Mouse (Mus musculus) retina, postnatal 7 days (tissue): ENCODE results near the gene Pik3r1.
A peak's percentile ranks its signal among the peaks of the same experiment; 100 is the strongest.

Source experiments
- DNase-seq: peaks from one replicate; pipeline ENCODE4 v3.0.0-alpha.2; 2012; ENCODE audit warnings: low read depth, low spot score

Pik3r1 gene

GRCm38 (mm10) chr13:101767809-101768629 is at the start of gene Pik3r1:
Pik3r1 (minus strand) TSS chr13:101768217.
- DNase-seq, result peak; percentile 92

- no peak for DNase-seq
These were observed 45.4 kb upstream of the Pik3r1 start for GRCm38 (mm10) chr13:101813267-101813900.

GRCm38 (mm10) chr13:101812341-101812740 is 44.3 kb upstream of the Pik3r1 start:
- DNase-seq, result no peak

GRCm38 (mm10) chr13:101811882-101812281 is 43.9 kb upstream of the Pik3r1 start:
- DNase-seq, result no peak

GRCm38 (mm10) chr13:101810667-101811066 is 42.6 kb upstream of the Pik3r1 start:
- no peak for DNase-seq

- DNase-seq, result no peak
These were observed 41.8 kb upstream of the Pik3r1 start for GRCm38 (mm10) chr13:101809796-101810195.

GRCm38 (mm10) chr13:101805559-101806091 is 37.6 kb upstream of the Pik3r1 start:
- no peak for DNase-seq

GRCm38 (mm10) chr13:101801372-101802186 is 33.6 kb upstream of the Pik3r1 start:
- DNase-seq, result peak; percentile 42

- DNase-seq, result no peak
These were observed 32.9 kb upstream of the Pik3r1 start for GRCm38 (mm10) chr13:101800833-101801371.

- no peak for DNase-seq
These were observed 32.1 kb upstream of the Pik3r1 start for GRCm38 (mm10) chr13:101800021-101800596.

DNA sequence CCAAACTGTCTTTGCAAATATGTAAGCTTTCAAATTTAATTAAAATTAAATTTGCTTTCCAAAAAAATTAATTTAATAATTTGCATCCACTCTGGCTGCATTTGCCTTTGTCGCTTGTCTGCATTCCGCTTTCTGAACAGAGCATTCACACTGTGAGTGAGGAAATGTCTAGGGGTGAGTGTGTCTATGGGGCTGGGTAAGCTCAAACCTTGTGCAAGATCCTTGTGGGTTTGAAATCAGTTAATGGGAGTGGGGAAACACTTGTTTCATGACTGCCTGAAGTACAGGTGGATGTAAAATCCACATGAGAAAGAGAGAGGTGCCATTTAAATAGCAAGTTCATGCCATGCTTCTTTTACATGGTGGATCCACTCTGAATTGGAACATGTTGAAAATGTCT is 31.3 kb upstream of the Pik3r1 start:
- DNase-seq, result no peak

DNA sequence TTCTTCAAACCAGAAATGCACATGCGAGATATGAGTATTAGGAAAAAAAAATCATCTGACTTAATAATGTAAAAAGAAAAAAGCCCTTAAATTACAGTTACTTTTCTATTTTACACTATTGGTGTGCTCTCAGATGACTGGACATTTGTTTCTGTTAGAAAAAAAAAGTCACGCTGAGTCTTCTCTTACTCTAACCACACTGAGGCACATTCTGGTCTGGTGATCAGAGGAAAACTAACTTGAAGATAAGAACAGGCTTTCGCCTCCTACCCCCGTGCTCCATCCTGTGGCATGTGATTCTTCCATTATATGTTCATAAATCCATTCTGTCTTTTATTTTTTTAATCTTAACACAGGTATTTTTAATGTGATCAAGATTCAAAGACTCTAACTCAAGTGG is 30.5 kb upstream of the Pik3r1 start:
- no peak for DNase-seq

GRCm38 (mm10) chr13:101796983-101797382 is 29.0 kb upstream of the Pik3r1 start:
- no peak for DNase-seq

DNA sequence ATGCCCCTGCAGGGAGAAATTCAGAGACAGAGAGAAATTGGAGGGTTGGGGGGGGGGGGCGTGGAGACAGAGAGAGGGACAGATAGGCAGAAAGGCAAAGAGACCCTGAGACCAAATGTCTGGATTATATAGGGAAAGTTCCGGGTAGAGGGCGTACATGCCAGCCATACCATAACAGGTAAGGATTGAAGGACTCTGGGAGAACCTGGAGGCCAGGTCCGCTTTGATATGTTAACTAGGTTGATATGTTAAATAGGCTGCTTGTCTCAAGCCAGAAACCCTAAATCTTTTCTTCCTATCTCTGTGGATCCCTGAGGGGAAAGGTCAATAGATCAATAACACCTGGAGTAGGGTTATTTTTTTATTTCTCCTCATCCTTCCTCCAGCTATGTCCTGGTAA is 17.7 kb upstream of the Pik3r1 start:
- no peak for DNase-seq

DNA sequence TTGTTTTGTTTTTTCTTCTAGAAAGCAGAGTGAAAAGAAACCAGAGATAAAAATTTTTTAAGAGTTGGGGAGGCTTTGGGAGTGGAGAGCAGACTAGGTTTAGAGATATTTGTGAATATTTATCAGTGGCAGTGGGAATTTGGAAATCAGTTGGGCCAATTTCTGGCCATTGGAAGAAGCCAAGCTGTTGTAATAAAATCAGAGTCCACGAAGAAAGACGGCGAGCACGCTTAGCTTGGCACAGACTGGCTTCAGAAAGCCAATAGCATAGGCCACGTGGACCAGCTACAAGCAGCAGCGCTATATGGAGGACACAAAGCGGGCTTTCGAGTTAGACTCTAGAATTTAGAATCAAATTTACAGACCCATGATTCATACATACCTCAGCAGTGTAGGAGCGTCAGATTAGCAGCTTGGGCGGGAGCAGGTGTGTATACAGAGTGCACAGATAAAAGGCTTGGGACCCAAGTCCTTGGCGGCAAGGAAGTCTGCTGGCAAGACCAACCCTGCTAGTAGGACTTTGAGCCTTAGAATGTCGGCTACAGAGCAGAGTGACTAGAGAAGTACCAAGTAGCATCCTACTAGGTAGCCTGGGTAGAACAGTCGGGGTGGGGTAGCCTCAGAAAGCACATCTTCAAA is 16.8 kb upstream of the Pik3r1 start:
- DNase-seq, result no peak

DNA sequence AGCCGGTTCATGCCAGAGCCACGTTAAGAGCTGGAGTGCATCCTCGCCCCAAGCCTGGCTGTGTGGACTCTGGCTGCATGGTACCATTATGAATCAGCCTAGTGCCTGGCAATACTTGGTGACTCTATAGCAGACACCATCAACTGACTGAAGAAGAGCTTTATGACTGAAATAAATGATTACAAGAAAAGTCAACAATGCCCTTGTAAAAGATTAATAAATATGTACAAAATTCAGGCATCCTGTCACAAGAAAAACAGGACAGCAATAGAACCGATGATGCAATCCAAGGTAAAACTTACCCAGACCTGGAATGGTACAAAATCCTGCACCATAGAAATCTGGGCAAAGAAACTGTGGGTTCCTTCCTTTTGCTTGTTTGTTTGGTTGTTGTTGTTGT is 11.0 kb upstream of the Pik3r1 start:
- DNase-seq, result no peak

- DNase-seq, result no peak
These were observed 9.8 kb upstream of the Pik3r1 start for GRCm38 (mm10) chr13:101777851-101778250.

DNA sequence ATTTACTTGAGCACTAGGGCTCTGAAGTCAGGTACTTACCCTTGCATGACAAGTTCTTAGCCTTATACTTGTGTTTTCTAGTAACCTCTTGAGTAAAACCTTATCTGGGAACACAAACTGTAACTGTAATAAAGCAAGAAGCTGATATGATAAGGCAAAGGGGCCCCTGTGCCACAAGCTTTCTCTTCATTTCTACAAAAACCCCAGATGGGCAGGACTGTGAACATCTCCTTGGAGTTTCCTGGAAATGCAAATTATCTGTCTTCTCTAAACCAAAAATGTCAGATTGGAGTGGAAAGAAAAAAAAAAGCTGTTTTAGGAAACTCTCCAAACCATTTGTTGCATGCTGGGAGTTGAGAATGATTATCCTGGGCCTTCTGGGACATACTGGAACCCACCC is 3.1 kb upstream of the Pik3r1 start:
- DNase-seq, result no peak

- no peak for DNase-seq
These were observed 1.9 kb upstream of the Pik3r1 start for GRCm38 (mm10) chr13:101769955-101770354.

GRCm38 (mm10) chr13:101768630-101768991 is 594 bp upstream of the Pik3r1 start:
- peak; percentile 58 for DNase-seq
